Mouse (Mus musculus) thymus, adult 2 months (tissue): ENCODE data around the gene Prr15. TPM values are rescaled to one million over a fixed set of nuclear protein-coding genes. Genes with fewer than 3 reads are reported as not detected.

ENCODE experiments used
- DNase-seq: peaks from one replicate; pipeline ENCODE4 v3.0.0; 2021
- H3K27ac ChIP-seq: fragments of 200-500 bp; 2 replicates; pipeline ENCODE4 v1.5.1; 2012; ENCODE audit warnings: low read length, control low read depth; ENCODE audit not compliant: control insufficient read depth, insufficient read depth
- H3K27me3 ChIP-seq: fragments of 200-500 bp; 2 replicates; pipeline ENCODE4 v1.6.1; 2012; ENCODE audit warnings: mild to moderate bottlenecking, low read length, moderate library complexity, mixed read lengths; ENCODE audit not compliant: control insufficient read depth, insufficient read depth
- H3K36me3 ChIP-seq: fragments of 200-500 bp; 2 replicates; pipeline ENCODE4 v1.6.1; 2012; ENCODE audit warnings: mild to moderate bottlenecking, low read length, moderate library complexity; ENCODE audit not compliant: control insufficient read depth, insufficient read depth
- H3K4me1 ChIP-seq: fragments of 200-500 bp; replicated peaks from 2 replicates; pipeline ENCODE4 v1.6.1; 2012; ENCODE audit warnings: low read length; ENCODE audit not compliant: control insufficient read depth, insufficient read depth
- H3K4me3 ChIP-seq: fragments of 200-500 bp; 2 replicates; pipeline ENCODE4 v1.5.1; 2012; ENCODE audit warnings: mild to moderate bottlenecking, low read length, control low read depth, moderate library complexity; ENCODE audit not compliant: control insufficient read depth, insufficient read depth
- CTCF ChIP-seq: fragments of 200-500 bp; IDR thresholded peaks from 2 replicates; pipeline ENCODE4 v1.5.1; 2012; ENCODE audit warnings: mild to moderate bottlenecking, control low read depth, low read length, moderate library complexity, borderline replicate concordance; ENCODE audit not compliant: control insufficient read depth, poor library complexity, insufficient read depth; ENCODE audit errors: extremely low read depth
- POLR2A ChIP-seq: fragments of 200-500 bp; IDR thresholded peaks from 2 replicates; pipeline ENCODE4 v1.6.1; 2012; ENCODE audit warnings: mild to moderate bottlenecking, low read length, control low read depth, moderate library complexity; ENCODE audit not compliant: control insufficient read depth, poor library complexity, insufficient read depth; ENCODE audit errors: extremely low read depth
- WGBS: fragments of 180-500 bp; shearing (Covaris S2); methylation state at CpG from one replicate; pipeline ENCODE4 v1.1.7; 2018; 5-methylcytosine and 5-hydroxymethylcytosine counted together
- polyA plus RNA-seq: library from polyadenylated mRNA; depleted of rRNA; stranded (reverse); fragments of >200 nt; gene quantifications from 2 replicates; pipeline ENCODE4 v1.2.3, GENCODE M21; 2012

Gene Prr15
- polyA plus RNA-seq, 1 experiment: 1.1 TPM

DNA sequence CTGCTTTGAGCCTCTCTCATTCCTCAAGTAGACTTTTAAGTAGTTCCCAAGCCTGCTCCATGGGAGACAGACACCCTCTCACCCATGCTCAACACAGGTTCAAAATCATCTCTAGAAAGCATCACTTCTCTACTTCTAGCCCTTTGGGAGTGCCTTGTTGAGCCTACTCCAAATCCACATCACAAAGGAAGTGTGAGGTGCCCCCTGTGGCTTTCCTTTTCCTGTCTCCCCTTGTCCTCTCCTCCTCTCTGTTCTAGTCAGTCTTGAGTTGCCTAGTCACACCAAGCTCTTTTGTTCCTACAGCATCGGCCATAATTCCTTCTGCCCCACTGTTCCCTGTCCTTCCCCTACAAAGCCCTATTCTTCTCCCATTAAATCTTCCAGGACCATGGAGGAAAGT, 42.3 kb upstream of the Prr15 start:
- no peaks in the 10 kb centered on the region for H3K27me3 ChIP-seq
- H3K36me3 ChIP-seq: no peaks in the 10 kb centered on the region
- no peak overlapping the region for H3K27ac ChIP-seq
- H3K4me1 ChIP-seq: peaks cover 8% of the 10 kb centered on the region
- no peak for DNase-seq
- TF ChIP-seq POLR2A (no peak), CTCF (no peak)
- no peak overlapping the region for H3K4me3 ChIP-seq
- 10% methylated on average over 1 of the region's 1 CpGs for WGBS

DNA sequence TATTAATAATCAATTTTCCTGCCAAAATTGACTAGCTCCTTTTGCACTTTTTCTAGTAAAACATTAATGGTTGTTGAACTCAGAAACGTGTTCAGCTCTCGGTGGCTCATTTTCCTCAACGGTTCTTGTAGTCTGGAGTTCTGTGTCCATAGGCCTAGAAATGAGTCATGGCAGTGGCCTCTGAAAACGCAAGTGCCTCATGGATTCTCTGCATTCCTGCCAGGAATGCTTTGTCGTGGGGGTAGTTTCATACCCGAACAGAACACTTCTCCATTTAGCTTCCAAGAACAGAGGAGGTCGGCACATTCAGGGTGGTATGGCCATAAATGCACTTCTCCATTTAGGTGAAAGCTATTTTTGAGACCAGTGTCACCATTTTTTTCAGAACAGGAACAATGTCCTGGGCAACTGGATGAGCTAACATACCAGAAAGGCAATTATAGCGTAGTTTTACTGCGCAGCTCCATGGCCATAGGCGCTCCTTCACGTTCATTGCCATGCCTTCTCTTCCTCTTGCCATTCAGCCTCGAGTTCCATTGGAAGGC, 41.4 kb upstream of the Prr15 start:
- TF ChIP-seq CTCF: no peak
- TF ChIP-seq POLR2A: no peak

DNA sequence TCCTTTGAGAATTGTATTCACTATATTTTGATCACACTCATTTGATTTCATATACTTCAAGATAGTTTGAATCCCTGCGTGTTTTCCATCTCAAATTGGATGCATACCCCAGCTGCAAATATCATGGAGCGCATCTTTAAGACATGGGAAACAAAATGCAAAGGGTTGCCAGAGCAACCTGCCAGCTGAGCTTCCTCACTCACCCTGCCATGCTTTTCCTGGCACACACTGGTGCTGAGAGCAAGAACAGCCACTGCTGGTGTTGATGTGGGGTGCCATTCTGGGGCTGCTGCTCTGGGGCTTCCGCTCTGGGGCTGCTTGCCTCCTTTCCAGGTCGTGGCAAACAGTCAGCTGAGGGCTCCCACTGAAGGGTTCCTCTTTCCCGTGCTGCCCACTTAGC, 38.8 kb upstream of the Prr15 start:
- no peak for TF ChIP-seq CTCF
- WGBS: 73% methylated on average over 5 of the region's 5 CpGs
- H3K4me1 ChIP-seq: peaks cover 8% of the 10 kb centered on the region

More for the DNA sequence above, 41.4 kb upstream of the Prr15 start:
- no peak overlapping the region for H3K27ac ChIP-seq
- H3K4me3 ChIP-seq: no peak overlapping the region
- no peak for DNase-seq
- H3K36me3 ChIP-seq: no peaks in the 10 kb centered on the region
- no peaks in the 10 kb centered on the region for H3K27me3 ChIP-seq
- H3K4me1 ChIP-seq: peaks cover 8% of the 10 kb centered on the region
- WGBS: 80% methylated on average over 12 of the region's 12 CpGs

DNA sequence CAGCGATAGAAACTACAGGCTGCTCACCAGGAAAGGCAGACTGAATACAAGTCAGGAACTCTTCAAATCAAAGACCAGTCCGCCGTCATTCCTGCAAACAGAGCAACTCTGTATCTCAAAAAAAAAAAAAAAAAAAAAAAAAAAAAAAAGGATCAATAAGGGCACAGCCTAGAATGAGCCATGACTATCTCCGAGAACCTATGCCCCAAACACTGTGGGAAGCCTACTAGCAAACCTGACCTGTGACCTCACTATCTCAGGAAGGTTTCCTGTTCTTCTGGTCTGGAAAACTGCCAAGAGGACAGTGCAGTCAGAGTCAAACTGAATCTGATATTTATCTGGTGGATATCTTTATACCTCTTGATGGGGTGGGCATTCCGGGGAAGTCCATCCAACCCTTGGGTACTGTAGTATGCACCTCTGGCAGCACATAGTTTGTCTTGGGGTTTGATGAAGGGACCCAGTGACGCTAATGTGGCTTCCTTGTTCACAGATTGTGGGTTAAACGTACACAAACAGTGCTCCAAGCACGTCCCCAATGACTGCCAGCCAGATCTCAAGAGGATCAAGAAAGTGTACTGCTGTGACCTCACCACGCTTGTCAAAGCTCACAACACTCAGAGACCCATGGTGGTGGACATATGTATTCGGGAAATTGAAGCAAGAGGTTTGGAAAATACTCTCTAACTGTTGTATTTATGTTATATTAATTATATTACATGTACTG, 35.7 kb upstream of the Prr15 start:
- 86% methylated on average over 10 of the region's 10 CpGs for WGBS
- no peak for TF ChIP-seq CTCF
- no peak for TF ChIP-seq POLR2A
- no peaks in the 10 kb centered on the region for H3K36me3 ChIP-seq
- no peaks in the 10 kb centered on the region for H3K27me3 ChIP-seq
- H3K27ac ChIP-seq: no peak overlapping the region
- H3K4me3 ChIP-seq: no peak overlapping the region
- DNase-seq: no peak
- no peaks in the 10 kb centered on the region for H3K4me1 ChIP-seq

More for the DNA sequence above, 38.8 kb upstream of the Prr15 start:
- DNase-seq: no peak
- H3K4me3 ChIP-seq: no peak overlapping the region
- H3K27ac ChIP-seq: no peak overlapping the region
- no peaks in the 10 kb centered on the region for H3K27me3 ChIP-seq
- no peaks in the 10 kb centered on the region for H3K36me3 ChIP-seq

DNA sequence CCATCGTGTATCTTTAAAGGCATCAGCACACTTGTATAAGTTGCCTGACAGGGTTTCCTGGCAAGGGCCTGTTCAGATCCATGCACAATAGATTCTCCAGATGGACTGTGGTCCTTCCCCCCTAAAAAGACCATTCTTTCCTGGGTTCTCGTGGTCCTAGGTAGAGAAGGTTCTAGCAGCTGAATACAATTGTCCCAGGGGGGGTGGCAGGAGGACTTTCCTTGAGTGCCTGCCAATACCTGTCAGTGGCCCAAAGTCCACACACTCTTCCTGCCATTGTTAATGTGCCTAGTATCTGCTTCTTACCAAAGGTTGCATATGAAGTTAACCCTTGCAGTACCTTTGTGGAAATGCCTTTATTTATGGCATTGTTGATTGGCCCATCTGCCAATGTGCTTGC, 28.4 kb upstream of the Prr15 start:
- Histone ChIP-seq H3K36me3 (no peaks in the 10 kb centered on the region), H3K4me1 (no peaks in the 10 kb centered on the region), H3K27ac (no peak overlapping the region), H3K4me3 (no peak overlapping the region), H3K27me3 (no peaks in the 10 kb centered on the region)
- no peak for TF ChIP-seq POLR2A
- TF ChIP-seq CTCF: no peak
- WGBS: 89% methylated on average over 2 of the region's 2 CpGs
- DNase-seq: no peak

DNA sequence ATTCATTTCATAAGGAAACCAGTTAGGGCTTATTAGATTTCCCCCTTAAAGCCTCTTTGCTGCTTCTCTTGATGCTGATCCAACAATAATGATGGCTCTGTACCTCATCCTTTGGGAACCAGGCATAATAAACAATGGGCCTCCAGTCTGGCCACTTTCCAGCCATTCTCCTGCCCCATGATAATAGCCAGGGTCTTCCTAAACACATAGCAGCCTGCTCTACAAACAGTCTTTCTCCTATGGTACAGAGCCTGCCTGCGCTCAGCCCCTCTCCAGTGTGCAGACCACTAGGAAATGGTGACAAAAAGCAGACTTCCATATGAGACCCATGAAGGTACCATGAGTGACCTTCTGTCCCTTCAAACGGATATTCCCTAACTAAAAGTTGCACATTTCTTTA, 26.2 kb upstream of the Prr15 start:
- no peak for TF ChIP-seq POLR2A
- TF ChIP-seq CTCF: no peak
- H3K4me3 ChIP-seq: no peak overlapping the region
- no peaks in the 10 kb centered on the region for H3K36me3 ChIP-seq
- no peaks in the 10 kb centered on the region for H3K27me3 ChIP-seq
- no peak overlapping the region for H3K27ac ChIP-seq
- DNase-seq: no peak
- H3K4me1 ChIP-seq: no peaks in the 10 kb centered on the region
- 93% methylated on average over 2 of the region's 2 CpGs for WGBS
